Mouse (Mus musculus) heart, postnatal 0 days (tissue): ENCODE measurements at regions not wholly inside any gene's neighbourhood (a gene's known extent, or its start where the extent isn't known, plus 50 kb on each side); places are given as distances from the start of the nearest gene placed in this dataset.

Experiments used
- ATAC-seq: fragments of 200-750 bp; cut with Nextera tagmentation; 2 replicates; pipeline ENCODE4 v1.8.0; 2017; ENCODE audit warnings: low read depth, moderate number of reproducible peaks, moderate library complexity; ENCODE audit not compliant: insufficient read depth
- DNase-seq: peaks from one replicate; pipeline ENCODE4 v3.0.0-alpha.2; 2016; ENCODE audit warnings: low spot score
- H3K27ac ChIP-seq: fragments of 300-500 bp; sonication (generic); 2 replicates; pipeline ENCODE4 v1.5.1; 2014; ENCODE audit warnings: low read depth, mild to moderate bottlenecking
- H3K27me3 ChIP-seq: fragments of 300-500 bp; sonication (generic); 2 replicates; pipeline ENCODE4 v1.6.1; 2014; ENCODE audit warnings: low read length, mixed read lengths; ENCODE audit not compliant: control insufficient read depth, insufficient read depth
- H3K36me3 ChIP-seq: fragments of 300-500 bp; sonication (generic); replicated peaks from 2 replicates; pipeline ENCODE4 v1.6.1; 2014; ENCODE audit warnings: low read length, mixed read lengths; ENCODE audit not compliant: control insufficient read depth, insufficient read depth
- H3K4me1 ChIP-seq: fragments of 300-500 bp; sonication (generic); 2 replicates; pipeline ENCODE4 v1.6.1; 2014; ENCODE audit warnings: antibody characterized with exemption; ENCODE audit not compliant: control insufficient read depth, insufficient read depth
- H3K4me2 ChIP-seq: fragments of 300-500 bp; sonication (generic); 2 replicates; pipeline ENCODE4 v1.6.1; 2014; ENCODE audit warnings: low read depth, mild to moderate bottlenecking, low read length, moderate library complexity
- H3K4me3 ChIP-seq: fragments of 300-500 bp; sonication (generic); 2 replicates; pipeline ENCODE4 v1.5.1; 2014; ENCODE audit warnings: low read depth, low read length
- H3K9ac ChIP-seq: fragments of 300-500 bp; sonication (generic); replicated peaks from 2 replicates; pipeline ENCODE4 v1.6.1; 2014; ENCODE audit warnings: low read depth, low read length, mixed read lengths
- H3K9me3 ChIP-seq: fragments of 300-500 bp; sonication (generic); replicated peaks from 2 replicates; pipeline ENCODE4 v1.6.1; 2016; ENCODE audit warnings: low read length; ENCODE audit not compliant: control insufficient read depth
- CTCF ChIP-seq: IDR thresholded peaks from 2 replicates; pipeline ENCODE4 v1.5.1; 2016; ENCODE audit warnings: antibody characterized with exemption, control low read depth, low read depth
- EP300 ChIP-seq: IDR thresholded peaks from 2 replicates; pipeline ENCODE4 v1.6.1; 2016; ENCODE audit warnings: antibody characterized with exemption, low read depth
- WGBS: fragments of 180-500 bp; shearing (Covaris S2); extraction: QIAGEN DNeasy Blood & Tissue Kit; methylation state at CpG from one replicate; pipeline ENCODE4 v1.1.7; 2014; 5-methylcytosine and 5-hydroxymethylcytosine counted together

GRCm38 (mm10) chr4:131656034-131656433 is 182.1 kb downstream of the Ptpru start:
- 56% methylated on average over 8 of the region's 8 CpGs for WGBS
- no peak overlapping the region for H3K27ac ChIP-seq
- TF ChIP-seq CTCF: no peak
- no peak for TF ChIP-seq EP300
- H3K4me3 ChIP-seq: no peak overlapping the region
- H3K27me3 ChIP-seq: no peaks in the 10 kb centered on the region
- no peak overlapping the region for H3K4me2 ChIP-seq
- H3K9ac ChIP-seq: no peak overlapping the region
- no peaks in the 10 kb centered on the region for H3K4me1 ChIP-seq
- no peak for ATAC-seq
- DNase-seq: no peak
- H3K36me3 ChIP-seq: no peaks in the 10 kb centered on the region
- no peaks in the 10 kb centered on the region for H3K9me3 ChIP-seq

GRCm38 (mm10) chr4:131657922-131658321 is 180.2 kb downstream of the Ptpru start:
- Histone ChIP-seq H3K27ac (no peak overlapping the region), H3K27me3 (no peaks in the 10 kb centered on the region), H3K9me3 (no peaks in the 10 kb centered on the region), H3K4me1 (no peaks in the 10 kb centered on the region), H3K4me2 (no peak overlapping the region), H3K4me3 (no peak overlapping the region), H3K36me3 (no peaks in the 10 kb centered on the region), H3K9ac (no peak overlapping the region)
- DNase-seq (no peak), ATAC-seq (no peak)
- TF ChIP-seq EP300 (no peak), CTCF (no peak)
- WGBS: 26% methylated on average over 10 of the region's 10 CpGs

GRCm38 (mm10) chr4:131660931-131661330 is 177.2 kb downstream of the Ptpru start:
- Histone ChIP-seq H3K4me1 (no peaks in the 10 kb centered on the region), H3K4me3 (no peak overlapping the region), H3K27me3 (no peaks in the 10 kb centered on the region), H3K9ac (no peak overlapping the region), H3K4me2 (no peak overlapping the region), H3K27ac (no peak overlapping the region), H3K9me3 (no peaks in the 10 kb centered on the region), H3K36me3 (no peaks in the 10 kb centered on the region)
- DNase-seq: no peak
- no peak for ATAC-seq
- 77% methylated on average over 2 of the region's 2 CpGs for WGBS
- no peak for TF ChIP-seq CTCF
- TF ChIP-seq EP300: no peak

- H3K4me1 ChIP-seq: no peaks in the 10 kb centered on the region
- 40% methylated on average over 11 of the region's 11 CpGs for WGBS
- no peak overlapping the region for H3K4me2 ChIP-seq
- no peak overlapping the region for H3K4me3 ChIP-seq
- no peaks in the 10 kb centered on the region for H3K9me3 ChIP-seq
- no peak overlapping the region for H3K9ac ChIP-seq
- H3K36me3 ChIP-seq: no peaks in the 10 kb centered on the region
- no peak overlapping the region for H3K27ac ChIP-seq
- no peak for TF ChIP-seq CTCF
- TF ChIP-seq EP300: no peak
- H3K27me3 ChIP-seq: no peaks in the 10 kb centered on the region
- ATAC-seq (no peak), DNase-seq (no peak)
These were observed 166.1 kb downstream of the Ptpru start for GRCm38 (mm10) chr4:131671784-131672515.

DNA sequence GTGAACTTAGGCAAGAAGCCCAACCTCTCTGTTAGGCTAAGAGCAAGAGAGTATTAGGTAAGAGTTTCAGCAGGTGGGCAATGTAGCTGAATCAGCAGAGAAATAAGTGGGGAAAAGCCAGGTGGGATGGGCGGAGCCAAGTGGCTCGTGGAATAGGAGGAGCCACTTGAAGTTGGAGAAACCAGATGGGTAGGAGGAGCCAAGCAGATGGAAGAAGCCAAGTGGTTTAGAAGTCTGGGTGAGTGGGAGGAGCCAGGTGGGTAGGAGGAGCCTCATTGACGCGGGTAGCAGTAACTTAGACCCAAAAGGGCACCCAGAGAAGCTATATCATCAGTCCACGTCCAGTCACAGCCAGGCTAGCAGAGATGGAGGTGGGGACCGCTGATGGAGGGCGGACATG is 160.1 kb downstream of the Ptpru start:
- 82% methylated on average over 7 of the region's 7 CpGs for WGBS
- no peak for DNase-seq
- TF ChIP-seq CTCF: no peak
- TF ChIP-seq EP300: no peak
- ATAC-seq: no peak; the same call in 1 of the 2 replicates
- Histone ChIP-seq H3K4me2 (no peak overlapping the region), H3K4me3 (no peak overlapping the region), H3K27ac (no peak overlapping the region), H3K36me3 (no peaks in the 10 kb centered on the region), H3K9me3 (no peaks in the 10 kb centered on the region), H3K27me3 (no peaks in the 10 kb centered on the region), H3K9ac (no peak overlapping the region), H3K4me1 (no peaks in the 10 kb centered on the region)

GRCm38 (mm10) chr4:131683176-131683575 is 154.9 kb downstream of the Ptpru start:
- no peaks in the 10 kb centered on the region for H3K27me3 ChIP-seq
- no peak overlapping the region for H3K4me3 ChIP-seq
- H3K9ac ChIP-seq: no peak overlapping the region
- no peaks in the 10 kb centered on the region for H3K9me3 ChIP-seq
- ATAC-seq (no peak), DNase-seq (no peak)
- H3K4me2 ChIP-seq: no peak overlapping the region
- H3K27ac ChIP-seq: no peak overlapping the region
- 51% methylated on average over 7 of the region's 7 CpGs for WGBS
- H3K4me1 ChIP-seq: no peaks in the 10 kb centered on the region
- H3K36me3 ChIP-seq: no peaks in the 10 kb centered on the region
- TF ChIP-seq CTCF (no peak), EP300 (no peak)
